Mouse (Mus musculus): Measurements from ENCODE around the gene Vps9d1. TPM values are rescaled to one million over a fixed set of nuclear protein-coding genes. Genes with fewer than 3 reads are reported as not detected.
"Not testable (repeated sequence)": the region's sequence is repeated elsewhere in the genome, so short reads cannot be mapped to it uniquely, and the experiment has no call there.

Gene Vps9d1
- polyA plus RNA-seq, 1 experiment = 30.0 TPM

DNA sequence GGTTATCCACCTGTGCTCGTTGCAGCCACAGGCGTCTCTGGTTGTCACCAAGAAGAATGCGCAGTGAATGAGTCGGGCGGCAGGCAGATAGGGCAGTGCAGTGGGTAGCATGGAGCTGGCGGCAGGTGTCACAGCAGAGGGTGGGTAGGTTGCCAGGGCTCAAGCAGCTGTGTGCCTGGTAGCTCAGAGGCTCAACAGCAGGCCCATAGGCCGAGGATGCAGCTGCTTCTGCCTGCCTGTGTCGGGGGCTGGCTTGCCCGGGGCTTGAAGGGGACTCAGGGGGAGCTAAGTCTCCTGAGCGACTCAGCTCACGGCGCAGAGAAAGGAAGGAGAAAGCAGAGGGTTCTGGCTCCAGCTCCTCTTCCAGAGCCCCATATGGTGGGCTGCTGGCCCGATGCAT, 20.8 kb downstream of the Vps9d1 start:
- Histone ChIP-seq H3K4me3 (ENCODE audit: control insufficient read depth, low read depth, low read length) (peak overlapping the region; percentile 87), H3K36me3 (ENCODE audit: control insufficient read depth, insufficient read depth, low read length) (no peaks in the 10 kb centered on the region), H3K27ac (ENCODE audit: control insufficient read depth, insufficient read depth, low read depth, low read length) (no peak overlapping the region), H3K4me1 (ENCODE audit: control insufficient read depth, insufficient read depth, low read length) (peaks cover 18% of the 10 kb centered on the region), H3K27me3 (ENCODE audit: control insufficient read depth, insufficient read depth, low read length) (no peaks in the 10 kb centered on the region)
- TF ChIP-seq POLR2A (IDR thresholded peaks at IDR 0.05; ENCODE audit: control insufficient read depth, low read depth, low read length) = no peak; the same call in 1 of the 2 replicates

DNA sequence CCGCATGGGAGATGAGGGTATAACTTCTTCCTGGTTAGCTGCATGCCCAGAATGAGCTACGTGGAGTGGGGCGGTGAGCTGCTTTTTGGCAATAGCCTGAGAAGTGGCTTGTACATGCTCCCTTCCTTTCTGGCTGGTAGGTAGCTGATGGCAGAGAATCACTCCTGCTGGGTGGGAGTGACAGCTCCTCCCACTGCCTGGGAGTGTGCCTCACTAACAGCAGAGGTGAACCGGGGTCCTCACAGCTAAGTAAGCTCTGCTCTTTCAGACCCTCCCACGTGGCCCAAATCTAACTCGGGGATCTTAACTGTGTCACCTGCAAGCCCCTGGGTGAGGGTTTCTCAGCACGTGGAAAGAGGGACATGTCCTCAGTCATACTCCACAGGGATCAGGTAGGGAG, 21.6 kb downstream of the Vps9d1 start:
- TF ChIP-seq CTCF (IDR thresholded peaks at IDR 0.05; ENCODE audit: control insufficient read depth, insufficient read depth, insufficient replicate concordance, low read depth, low read length) = no peak
- no peak for TF ChIP-seq POLR2A (IDR thresholded peaks at IDR 0.05; ENCODE audit: control insufficient read depth, low read depth, low read length)

DNA sequence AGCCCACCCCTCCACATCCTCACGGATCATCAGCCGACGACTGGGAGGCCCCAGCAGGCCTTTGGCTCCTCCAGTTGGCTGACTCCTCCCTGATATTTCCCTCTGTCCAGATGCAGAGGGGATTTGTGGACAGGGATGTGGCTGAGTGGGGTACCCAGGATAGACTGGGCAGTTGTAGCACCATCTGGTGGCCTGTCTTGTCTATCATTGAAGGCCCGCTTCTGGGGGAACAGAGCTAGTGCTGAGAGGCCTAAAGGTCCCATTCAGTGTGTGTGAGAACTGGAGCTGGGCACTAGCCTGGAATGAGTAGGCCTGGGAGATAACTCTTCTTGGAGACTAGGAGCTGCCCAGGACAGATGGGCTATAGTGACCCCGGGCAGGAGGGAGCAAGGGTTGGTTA, 22.4 kb downstream of the Vps9d1 start:
- no peak overlapping the region for H3K4me3 ChIP-seq (ENCODE audit: control insufficient read depth, low read depth, low read length)

More for the DNA sequence above, 21.6 kb downstream of the Vps9d1 start:
- peaks cover 18% of the 10 kb centered on the region for H3K4me1 ChIP-seq (ENCODE audit: control insufficient read depth, insufficient read depth, low read length)
- H3K36me3 ChIP-seq (ENCODE audit: control insufficient read depth, insufficient read depth, low read length) = peaks cover 3% of the 10 kb centered on the region
- H3K27me3 ChIP-seq (ENCODE audit: control insufficient read depth, insufficient read depth, low read length) = no peaks in the 10 kb centered on the region
- H3K27ac ChIP-seq (ENCODE audit: control insufficient read depth, insufficient read depth, low read depth, low read length) = no peak overlapping the region
- peak overlapping the region; percentile 87 for H3K4me3 ChIP-seq (ENCODE audit: control insufficient read depth, low read depth, low read length)

DNA sequence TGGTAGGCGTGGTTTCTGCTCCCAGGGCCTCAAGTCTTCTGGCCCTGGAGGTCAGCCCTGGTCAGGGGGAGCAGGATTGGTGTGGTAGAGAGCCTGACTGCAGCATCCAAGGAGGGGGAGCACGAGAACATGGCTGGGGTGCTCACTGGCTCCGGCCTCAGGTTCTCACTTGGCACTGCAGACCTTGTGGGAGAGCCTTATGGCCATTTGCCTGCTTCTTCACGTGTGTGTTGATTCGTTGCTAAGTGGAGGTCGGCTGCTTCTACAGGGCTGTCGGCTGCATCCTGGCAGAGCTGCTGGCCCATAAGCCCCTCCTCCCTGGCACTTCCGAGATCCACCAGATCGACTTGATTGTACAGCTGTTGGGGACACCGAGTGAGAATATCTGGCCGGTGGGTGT, 23.8 kb downstream of the Vps9d1 start:
- H3K4me1 ChIP-seq (ENCODE audit: control insufficient read depth, insufficient read depth, low read length); H3K27ac ChIP-seq (ENCODE audit: control insufficient read depth, insufficient read depth, low read depth, low read length); H3K4me3 ChIP-seq (ENCODE audit: control insufficient read depth, low read depth, low read length); H3K36me3 ChIP-seq (ENCODE audit: control insufficient read depth, insufficient read depth, low read length); H3K27me3 ChIP-seq (ENCODE audit: control insufficient read depth, insufficient read depth, low read length): not testable (repeated sequence)

More for the DNA sequence above, 22.4 kb downstream of the Vps9d1 start:
- Histone ChIP-seq H3K36me3 (ENCODE audit: control insufficient read depth, insufficient read depth, low read length) (peaks cover 3% of the 10 kb centered on the region), H3K27ac (ENCODE audit: control insufficient read depth, insufficient read depth, low read depth, low read length) (no peak overlapping the region), H3K27me3 (ENCODE audit: control insufficient read depth, insufficient read depth, low read length) (no peaks in the 10 kb centered on the region), H3K4me1 (ENCODE audit: control insufficient read depth, insufficient read depth, low read length) (peaks cover 18% of the 10 kb centered on the region)
- TF ChIP-seq POLR2A (IDR thresholded peaks at IDR 0.05; ENCODE audit: control insufficient read depth, low read depth, low read length) (no peak), CTCF (IDR thresholded peaks at IDR 0.05; ENCODE audit: control insufficient read depth, insufficient read depth, insufficient replicate concordance, low read depth, low read length) (no peak)

DNA sequence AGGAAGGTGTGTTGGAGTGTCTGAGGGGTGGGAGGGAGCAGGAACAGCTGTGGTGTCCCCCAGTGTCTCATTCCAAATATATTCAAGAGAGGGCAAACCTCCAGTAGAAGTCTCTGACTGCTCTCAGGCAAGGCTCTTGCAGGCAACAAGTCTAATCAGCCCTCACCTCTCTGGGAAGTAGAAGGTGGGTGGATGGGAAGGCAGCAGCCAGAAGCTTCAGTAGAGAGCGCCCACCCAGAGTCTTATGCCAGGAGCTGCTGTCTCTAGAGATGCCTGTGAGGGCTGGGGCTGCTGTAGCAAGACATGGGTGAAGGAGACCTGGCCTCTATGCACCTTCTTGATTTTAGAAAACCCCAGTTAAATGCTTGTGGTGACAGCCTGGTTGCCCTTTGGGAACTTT, 25.7 kb downstream of the Vps9d1 start:
- H3K4me1 ChIP-seq (ENCODE audit: control insufficient read depth, insufficient read depth, low read length) = peaks cover 3% of the 10 kb centered on the region
- no peak overlapping the region for H3K27ac ChIP-seq (ENCODE audit: control insufficient read depth, insufficient read depth, low read depth, low read length)
- H3K27me3 ChIP-seq (ENCODE audit: control insufficient read depth, insufficient read depth, low read length) = no peaks in the 10 kb centered on the region
- H3K4me3 ChIP-seq (ENCODE audit: control insufficient read depth, low read depth, low read length) = no peak overlapping the region
- TF ChIP-seq CTCF (IDR thresholded peaks at IDR 0.05; ENCODE audit: control insufficient read depth, insufficient read depth, insufficient replicate concordance, low read depth, low read length) (no peak), POLR2A (IDR thresholded peaks at IDR 0.05; ENCODE audit: control insufficient read depth, low read depth, low read length) (no peak)
- peaks cover 3% of the 10 kb centered on the region for H3K36me3 ChIP-seq (ENCODE audit: control insufficient read depth, insufficient read depth, low read length)

DNA sequence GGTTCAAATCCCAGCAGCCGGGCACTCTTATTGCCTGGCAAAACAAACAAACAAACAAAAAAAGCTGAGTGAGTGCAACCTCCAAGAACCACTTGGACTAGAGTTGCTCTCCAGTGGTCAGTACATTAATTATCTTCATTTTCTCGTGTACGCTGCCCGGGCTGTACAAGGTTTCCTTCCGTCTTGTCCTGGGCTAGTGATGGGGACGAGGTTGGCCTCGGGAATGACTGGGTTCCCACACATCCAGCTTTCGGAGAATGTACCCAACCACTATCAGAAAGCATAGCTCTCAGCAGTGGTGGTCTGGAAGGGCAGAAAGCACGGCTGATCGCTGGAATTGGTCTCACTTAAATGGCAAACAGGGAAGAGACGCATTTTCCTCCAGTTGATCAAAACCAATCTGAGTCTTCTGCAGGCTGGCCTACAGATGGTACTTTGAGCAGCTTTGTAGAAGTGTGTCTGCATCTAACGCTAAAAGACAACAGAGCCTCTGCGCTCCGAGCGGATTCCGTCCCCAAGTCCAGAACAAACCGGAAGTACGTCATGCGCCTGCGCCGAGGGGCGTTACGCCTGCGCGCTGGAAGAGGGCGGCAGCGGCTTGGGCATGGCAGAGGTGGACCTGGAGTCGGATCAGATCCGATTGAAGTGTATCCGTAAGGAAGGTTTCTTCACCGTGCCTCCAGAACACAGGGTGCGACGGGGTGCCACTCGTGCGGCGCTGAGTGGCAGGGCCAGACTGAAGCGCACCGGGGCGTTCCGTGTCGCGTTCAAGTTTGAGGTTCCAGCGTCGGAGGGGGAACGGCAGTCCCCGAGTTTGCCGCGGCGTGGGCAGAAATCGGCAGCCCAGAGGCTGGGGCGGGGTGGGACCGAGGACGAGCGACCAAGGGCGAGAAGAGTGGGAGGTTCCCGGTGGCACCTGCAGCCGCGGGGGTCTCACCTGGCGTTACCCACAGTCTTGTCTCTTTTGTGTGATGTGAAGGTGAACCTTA, 29.6 kb downstream of the Vps9d1 start, which contains the start of gene Cdk10:
Gene Cdk10 (plus strand): TSS at position 565 of the 989 bp plus-strand sequence.
- no peaks in the 10 kb centered on the region for H3K27me3 ChIP-seq (ENCODE audit: control insufficient read depth, insufficient read depth, low read length)
- TF ChIP-seq CTCF (IDR thresholded peaks at IDR 0.05; ENCODE audit: control insufficient read depth, insufficient read depth, insufficient replicate concordance, low read depth, low read length) (no peak), POLR2A (IDR thresholded peaks at IDR 0.05; ENCODE audit: control insufficient read depth, low read depth, low read length) (peak; percentile 97)
- peaks cover 3% of the 10 kb centered on the region for H3K4me1 ChIP-seq (ENCODE audit: control insufficient read depth, insufficient read depth, low read length)
- peaks cover 3% of the 10 kb centered on the region for H3K36me3 ChIP-seq (ENCODE audit: control insufficient read depth, insufficient read depth, low read length)
- peak within 1 kb of the TSS; percentile 92 for H3K4me3 ChIP-seq (ENCODE audit: control insufficient read depth, low read depth, low read length)
- peak within 1 kb of the TSS; percentile 79 for H3K27ac ChIP-seq (ENCODE audit: control insufficient read depth, insufficient read depth, low read depth, low read length)

DNA sequence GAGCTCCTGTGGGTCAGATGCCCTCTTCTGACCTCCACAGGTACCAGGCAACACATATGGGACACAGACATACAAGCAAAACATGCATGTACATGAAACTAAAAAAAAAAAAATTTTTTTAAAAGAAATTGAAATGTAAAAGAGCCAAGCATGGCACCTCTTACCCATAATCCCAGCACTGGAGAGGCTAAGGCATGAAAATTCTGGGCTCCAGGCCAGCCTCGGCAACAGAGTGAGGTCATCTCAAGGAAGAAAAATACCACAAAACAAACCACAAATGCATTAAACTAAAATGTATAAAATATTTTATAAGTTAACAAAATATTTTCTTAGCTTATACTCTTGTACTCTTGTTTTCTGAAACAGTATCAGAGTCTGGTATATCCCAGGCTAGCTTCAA, 33.2 kb downstream of the Vps9d1 start:
- Histone ChIP-seq H3K27ac (ENCODE audit: control insufficient read depth, insufficient read depth, low read depth, low read length) (no peak overlapping the region), H3K4me3 (ENCODE audit: control insufficient read depth, low read depth, low read length) (no peak overlapping the region), H3K4me1 (ENCODE audit: control insufficient read depth, insufficient read depth, low read length) (peaks cover 3% of the 10 kb centered on the region), H3K36me3 (ENCODE audit: control insufficient read depth, insufficient read depth, low read length) (no peaks in the 10 kb centered on the region), H3K27me3 (ENCODE audit: control insufficient read depth, insufficient read depth, low read length) (no peaks in the 10 kb centered on the region)
- TF ChIP-seq POLR2A (IDR thresholded peaks at IDR 0.05; ENCODE audit: control insufficient read depth, low read depth, low read length) = no peak
- no peak for TF ChIP-seq CTCF (IDR thresholded peaks at IDR 0.05; ENCODE audit: control insufficient read depth, insufficient read depth, insufficient replicate concordance, low read depth, low read length)
